Mouse (Mus musculus) neural tube, embryonic 13.5 days (tissue): Measurements from ENCODE around the gene Atraid. TPM values are rescaled to one million over a fixed set of nuclear protein-coding genes. Genes with fewer than 3 reads are reported as not detected.

Experiments used
- ATAC-seq: fragments of 200-750 bp; cut with Nextera tagmentation; 2 replicates; pipeline ENCODE4 v1.8.0; 2017; ENCODE audit warnings: low read depth, mild to moderate bottlenecking, moderate TSS enrichment, moderate library complexity
- H3K27ac ChIP-seq: fragments of 300-500 bp; sonication (generic); replicated peaks from 2 replicates; pipeline ENCODE4 v1.5.1; 2015; ENCODE audit warnings: moderate library complexity, mild to moderate bottlenecking, inconsistent platforms
- H3K27me3 ChIP-seq: fragments of 300-500 bp; sonication (generic); 2 replicates; pipeline ENCODE4 v1.6.1; 2015; ENCODE audit warnings: mild to moderate bottlenecking, inconsistent platforms
- H3K36me3 ChIP-seq: fragments of 300-500 bp; sonication (generic); 2 replicates; pipeline ENCODE4 v1.6.1; 2015; ENCODE audit warnings: mild to moderate bottlenecking, inconsistent platforms
- H3K4me1 ChIP-seq: fragments of 300-500 bp; sonication (generic); replicated peaks from 2 replicates; pipeline ENCODE4 v1.6.1; 2015; ENCODE audit warnings: inconsistent platforms
- H3K4me2 ChIP-seq: fragments of 300-500 bp; sonication (generic); 2 replicates; pipeline ENCODE4 v1.6.1; 2015; ENCODE audit warnings: inconsistent platforms, mild to moderate bottlenecking, moderate library complexity
- H3K4me3 ChIP-seq: fragments of 300-500 bp; sonication (generic); 2 replicates; pipeline ENCODE4 v1.5.1; 2015; ENCODE audit warnings: mild to moderate bottlenecking, inconsistent platforms
- H3K9ac ChIP-seq: fragments of 300-500 bp; sonication (generic); 2 replicates; pipeline ENCODE4 v1.6.1; 2015; ENCODE audit warnings: moderate library complexity, mild to moderate bottlenecking, inconsistent platforms
- H3K9me3 ChIP-seq: fragments of 300-500 bp; sonication (generic); 2 replicates; pipeline ENCODE4 v1.6.1; 2016; ENCODE audit warnings: inconsistent platforms
- WGBS: fragments of 180-500 bp; shearing (Covaris S2); methylation state at CpG from one replicate; pipeline ENCODE4 v1.1.7; 2015; 5-methylcytosine and 5-hydroxymethylcytosine counted together
- polyA plus RNA-seq: library from polyadenylated mRNA; unstranded; fragments of >200 nt; fragmentation: Nextera tagmentation; extraction: Ambion mirVana; gene quantifications from 2 replicates; pipeline ENCODE4 v1.2.1, GENCODE M21; 2015

Atraid gene
- polyA plus RNA-seq, 1 experiment from 2014 or later = 183 TPM

GRCm38 (mm10) chr5:31069810-31070209 is 21.7 kb downstream of the Atraid start:
- H3K4me2 ChIP-seq = no peak overlapping the region
- no peak overlapping the region for H3K4me3 ChIP-seq
- no peak overlapping the region for H3K9ac ChIP-seq
- no peak for ATAC-seq
- no peaks in the 10 kb centered on the region for H3K4me1 ChIP-seq
- H3K27ac ChIP-seq = no peak overlapping the region
- WGBS = 96% methylated on average over 3 of the region's 3 CpGs
- H3K27me3 ChIP-seq = no peaks in the 10 kb centered on the region
- peaks cover 91% of the 10 kb centered on the region for H3K36me3 ChIP-seq
- no peaks in the 10 kb centered on the region for H3K9me3 ChIP-seq

DNA sequence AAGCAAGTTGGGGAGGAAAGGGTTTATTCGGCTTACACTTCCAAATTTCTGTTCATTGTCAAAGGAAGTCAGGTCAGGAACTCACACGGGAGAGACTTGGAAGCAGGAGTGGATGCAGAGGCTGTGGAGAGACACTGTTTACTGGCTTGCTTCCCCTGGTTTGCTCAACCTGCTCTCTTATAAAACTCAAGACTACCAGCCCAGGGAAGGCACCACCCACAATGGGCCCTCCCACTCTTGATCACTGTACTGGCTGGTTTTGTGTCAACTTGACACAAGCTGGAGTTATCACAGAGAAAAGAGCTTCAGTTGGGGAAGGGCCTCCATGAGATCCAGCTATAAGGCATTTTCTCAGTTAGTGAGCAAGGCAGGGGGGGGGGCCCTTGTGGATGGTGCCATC is 22.9 kb downstream of the Atraid start:
- WGBS = 97% methylated on average over 2 of the region's 2 CpGs
- H3K9ac ChIP-seq = no peak overlapping the region
- no peaks in the 10 kb centered on the region for H3K9me3 ChIP-seq
- no peak overlapping the region for H3K27ac ChIP-seq
- H3K27me3 ChIP-seq = no peaks in the 10 kb centered on the region
- no peak overlapping the region for H3K4me2 ChIP-seq
- no peak for ATAC-seq
- H3K4me3 ChIP-seq = no peak overlapping the region
- H3K36me3 ChIP-seq = peaks cover 100% of the 10 kb centered on the region
- H3K4me1 ChIP-seq = no peaks in the 10 kb centered on the region

- no peaks in the 10 kb centered on the region for H3K4me1 ChIP-seq
- H3K36me3 ChIP-seq = peaks cover 100% of the 10 kb centered on the region
- H3K4me3 ChIP-seq = no peak overlapping the region
- no peak overlapping the region for H3K9ac ChIP-seq
- no peak overlapping the region for H3K27ac ChIP-seq
- H3K4me2 ChIP-seq = no peak overlapping the region
- no peaks in the 10 kb centered on the region for H3K9me3 ChIP-seq
- no peaks in the 10 kb centered on the region for H3K27me3 ChIP-seq
- no peak for ATAC-seq
- 93% methylated on average over 11 of the region's 11 CpGs for WGBS
These were observed 23.7 kb downstream of the Atraid start for GRCm38 (mm10) chr5:31071821-31072220.

DNA sequence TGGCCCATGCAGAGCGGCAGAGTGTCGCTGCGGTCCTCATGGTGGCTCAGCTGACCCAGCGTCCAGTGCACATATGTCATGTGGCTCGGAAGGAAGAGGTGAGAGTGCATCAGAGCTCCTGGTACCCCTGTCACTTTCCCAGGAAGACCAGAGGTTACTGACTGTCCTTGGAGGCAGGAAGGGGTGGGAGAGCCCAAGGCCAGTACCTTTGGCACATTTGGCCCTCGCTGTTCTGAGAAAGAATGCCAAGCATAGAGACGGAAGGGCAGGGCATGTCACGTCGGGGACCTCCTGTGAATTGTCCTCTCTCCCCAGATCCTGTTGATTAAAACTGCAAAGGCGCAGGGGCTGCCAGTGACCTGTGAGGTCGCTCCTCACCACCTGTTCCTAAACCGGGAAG is 25.1 kb downstream of the Atraid start:
- Histone ChIP-seq H3K27me3 (no peaks in the 10 kb centered on the region), H3K9me3 (no peaks in the 10 kb centered on the region), H3K4me3 (no peak overlapping the region), H3K27ac (no peak overlapping the region), H3K36me3 (peaks cover 100% of the 10 kb centered on the region), H3K4me2 (no peak overlapping the region), H3K4me1 (no peaks in the 10 kb centered on the region), H3K9ac (no peak overlapping the region)
- 91% methylated on average over 12 of the region's 12 CpGs for WGBS
- ATAC-seq = no peak

DNA sequence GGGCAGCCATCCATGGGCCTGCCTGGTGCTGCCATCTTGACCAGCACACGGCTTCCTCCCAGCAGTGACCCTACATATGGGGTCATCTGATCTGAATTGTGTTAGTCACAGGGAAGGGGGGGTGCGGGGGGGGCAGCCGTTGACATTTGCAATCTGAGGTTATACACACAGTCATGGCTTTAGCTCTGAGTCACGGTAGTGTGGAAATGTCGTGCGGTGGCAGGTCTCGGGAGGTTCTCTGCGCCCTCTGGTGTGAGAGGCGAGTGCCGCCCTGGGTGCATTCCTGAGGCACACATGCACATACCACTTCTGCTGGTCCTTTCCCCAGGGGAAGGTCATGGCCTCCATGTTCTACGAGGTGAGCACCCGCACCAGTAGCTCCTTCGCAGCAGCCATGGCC is 28.2 kb downstream of the Atraid start:
- 92% methylated on average over 13 of the region's 13 CpGs for WGBS
- H3K4me1 ChIP-seq = no peaks in the 10 kb centered on the region

DNA sequence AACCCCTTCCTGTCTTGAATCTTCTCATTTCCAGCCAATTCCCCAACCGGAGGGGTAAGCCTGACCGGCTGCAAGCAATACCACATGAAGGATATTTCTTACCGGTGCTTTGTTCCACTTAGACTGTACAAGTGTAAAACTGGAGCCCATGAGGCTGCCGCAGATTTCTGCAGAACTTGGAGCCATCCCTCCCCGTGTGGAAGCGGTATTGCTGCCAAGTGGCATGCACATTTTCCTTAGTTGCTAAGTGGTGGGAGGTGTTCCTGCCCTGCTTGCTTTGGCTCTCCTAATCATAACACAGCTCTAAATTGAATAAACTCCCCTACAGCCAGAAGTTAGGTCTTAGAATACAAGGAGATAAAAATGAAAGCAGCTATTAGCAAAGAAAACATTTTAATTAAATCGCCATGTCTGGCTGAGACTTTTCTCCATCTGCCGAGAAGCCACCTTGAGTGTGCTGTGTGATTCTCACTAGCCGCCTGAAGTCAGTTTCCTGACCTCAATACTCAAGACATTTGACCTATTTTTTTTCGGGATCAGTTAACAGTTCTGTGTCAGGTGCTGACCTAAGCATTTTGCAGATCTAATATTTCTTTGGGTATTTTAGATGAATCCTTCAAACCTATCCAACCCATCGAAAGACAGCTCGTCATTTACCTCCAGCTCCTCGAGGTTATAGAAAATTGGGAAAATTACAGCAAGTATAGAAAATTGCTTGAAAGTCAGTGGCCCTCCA is 32.1 kb downstream of the Atraid start:
- H3K9ac ChIP-seq = no peak overlapping the region
- WGBS = 85% methylated on average over 13 of the region's 13 CpGs
- ATAC-seq = no peak
- no peak overlapping the region for H3K27ac ChIP-seq
- no peak overlapping the region for H3K4me2 ChIP-seq
- H3K9me3 ChIP-seq = no peaks in the 10 kb centered on the region
- no peak overlapping the region for H3K4me3 ChIP-seq
- H3K27me3 ChIP-seq = no peaks in the 10 kb centered on the region
- peaks cover 25% of the 10 kb centered on the region for H3K4me1 ChIP-seq
- peaks cover 40% of the 10 kb centered on the region for H3K36me3 ChIP-seq

More for the DNA sequence above, 28.2 kb downstream of the Atraid start:
- no peaks in the 10 kb centered on the region for H3K9me3 ChIP-seq
- H3K36me3 ChIP-seq = peaks cover 79% of the 10 kb centered on the region
- no peak overlapping the region for H3K9ac ChIP-seq
- no peak overlapping the region for H3K4me3 ChIP-seq
- ATAC-seq = no peak
- no peaks in the 10 kb centered on the region for H3K27me3 ChIP-seq
- H3K27ac ChIP-seq = no peak overlapping the region
- no peak overlapping the region for H3K4me2 ChIP-seq

GRCm38 (mm10) chr5:31080795-31081164 is 32.7 kb downstream of the Atraid start:
- peaks cover 25% of the 10 kb centered on the region for H3K4me1 ChIP-seq
- H3K9me3 ChIP-seq = no peaks in the 10 kb centered on the region
- no peak overlapping the region for H3K27ac ChIP-seq
- H3K27me3 ChIP-seq = no peaks in the 10 kb centered on the region
- H3K36me3 ChIP-seq = peaks cover 35% of the 10 kb centered on the region
- WGBS = 71% methylated on average over 3 of the region's 3 CpGs
- no peak overlapping the region for H3K4me2 ChIP-seq
- ATAC-seq = no peak
- no peak overlapping the region for H3K4me3 ChIP-seq
- no peak overlapping the region for H3K9ac ChIP-seq

DNA sequence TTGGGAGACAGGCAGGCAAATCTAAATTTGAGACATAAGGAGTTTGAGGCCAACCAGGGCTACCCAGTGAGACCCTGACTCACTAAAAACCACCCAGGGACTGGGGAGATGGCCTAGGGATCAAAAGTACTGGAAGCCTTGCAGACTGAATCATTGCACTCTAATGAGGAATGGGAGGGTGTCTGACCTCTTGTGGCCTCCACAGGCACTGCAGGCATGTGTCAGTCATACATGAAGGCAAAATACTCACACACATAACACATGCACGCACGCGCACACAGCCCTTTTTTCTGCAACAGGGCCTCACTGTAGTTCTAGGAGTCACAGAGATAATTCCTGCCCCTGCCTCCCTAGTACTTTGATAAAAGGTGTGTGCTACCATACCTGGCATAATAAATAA is 33.3 kb downstream of the Atraid start:
- Histone ChIP-seq H3K9me3 (no peaks in the 10 kb centered on the region), H3K4me2 (no peak overlapping the region), H3K9ac (no peak overlapping the region), H3K27ac (no peak overlapping the region), H3K36me3 (peaks cover 29% of the 10 kb centered on the region), H3K27me3 (no peaks in the 10 kb centered on the region), H3K4me3 (no peak overlapping the region), H3K4me1 (peaks cover 29% of the 10 kb centered on the region)
- no peak for ATAC-seq
- WGBS = 77% methylated on average over 3 of the region's 3 CpGs

- peak overlapping the region; percentile 80; the same call in 1 of the 2 replicates for H3K27ac ChIP-seq
These were observed 34.2 kb downstream of the Atraid start for GRCm38 (mm10) chr5:31082355-31082754.

DNA sequence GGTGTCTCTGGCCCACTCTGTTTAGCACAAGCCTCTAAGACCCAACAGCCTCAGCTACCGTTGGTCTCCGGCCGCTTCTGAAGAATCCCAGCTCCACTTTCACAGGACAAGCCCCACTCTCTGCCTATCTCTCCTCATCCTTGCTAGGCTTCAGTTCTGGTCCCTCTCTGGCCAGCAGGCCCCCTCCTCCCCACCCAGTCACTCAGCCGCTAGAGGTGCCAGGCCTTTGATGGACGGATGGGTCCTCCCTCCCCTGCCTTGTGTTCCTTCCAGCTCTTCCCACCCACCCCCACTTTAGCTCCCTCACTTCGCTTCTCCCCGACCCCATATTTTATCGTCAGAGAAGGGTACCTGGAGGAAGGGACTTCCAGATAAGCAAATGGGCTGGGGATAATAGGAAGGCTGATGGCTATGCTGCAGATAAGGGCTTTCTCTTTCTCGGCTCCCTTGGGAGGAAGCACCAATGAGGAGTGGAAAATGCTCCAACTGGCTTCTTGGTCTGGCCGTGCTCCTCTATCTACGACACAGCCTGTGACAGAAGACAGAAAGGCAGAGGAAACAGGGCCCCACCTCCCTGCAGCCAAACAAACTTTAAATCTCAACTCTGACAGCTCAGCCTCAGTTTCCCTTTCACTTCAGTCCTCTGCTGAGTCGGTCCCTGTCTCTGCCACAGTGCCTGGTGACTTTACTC is 35.0 kb downstream of the Atraid start:
- Histone ChIP-seq H3K27me3 (peaks cover 4% of the 10 kb centered on the region; the same call in 1 of the 2 replicates), H3K9ac (peak overlapping the region; percentile 6; the same call in 1 of the 2 replicates), H3K9me3 (no peaks in the 10 kb centered on the region), H3K4me2 (0 out of 2 replicates have a peak overlapping the region, but pooled peaks have one; percentile 1), H3K4me3 (no peak overlapping the region), H3K27ac (peak overlapping the region; percentile 80), H3K4me1 (peaks cover 36% of the 10 kb centered on the region), H3K36me3 (peaks cover 12% of the 10 kb centered on the region)
- peak; percentile 36 for ATAC-seq
- 41% methylated on average over 12 of the region's 12 CpGs for WGBS

More at GRCm38 (mm10) chr5:31082355-31082754, 34.2 kb downstream of the Atraid start:
- H3K4me3 ChIP-seq = no peak overlapping the region
- no peaks in the 10 kb centered on the region for H3K9me3 ChIP-seq
- H3K4me1 ChIP-seq = peaks cover 36% of the 10 kb centered on the region
- ATAC-seq = peak; percentile 7; the same call in 1 of the 2 replicates
- H3K27me3 ChIP-seq = no peaks in the 10 kb centered on the region
- peaks cover 19% of the 10 kb centered on the region for H3K36me3 ChIP-seq
- H3K4me2 ChIP-seq = no peak overlapping the region
- no peak overlapping the region for H3K9ac ChIP-seq
- 9% methylated on average over 5 of the region's 5 CpGs for WGBS

DNA sequence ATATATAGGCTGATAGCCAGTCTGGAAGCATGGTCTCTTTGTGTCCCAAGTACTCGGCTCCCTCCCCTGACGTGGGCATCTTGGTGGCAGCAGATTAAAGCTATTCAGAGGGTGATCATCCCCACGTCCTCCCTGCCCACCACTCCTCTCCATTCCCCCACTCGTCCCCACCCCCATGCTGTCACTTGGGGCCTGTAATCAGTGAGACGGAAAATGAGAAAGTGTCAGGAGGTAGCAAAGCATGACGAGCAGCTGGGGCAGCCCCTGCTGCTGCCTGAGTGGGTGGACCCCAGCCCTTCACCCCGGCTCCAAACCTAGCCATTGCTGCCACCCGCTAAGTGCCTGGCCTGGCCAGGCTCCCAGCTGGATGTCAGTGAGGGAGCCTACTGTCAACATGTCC is 35.8 kb downstream of the Atraid start:
- Histone ChIP-seq H3K9me3 (no peaks in the 10 kb centered on the region), H3K27ac (peak overlapping the region; percentile 80), H3K9ac (0 out of 2 replicates have a peak overlapping the region, but pooled peaks have one; percentile 8), H3K4me1 (peaks cover 36% of the 10 kb centered on the region), H3K36me3 (peaks cover 3% of the 10 kb centered on the region), H3K4me2 (no peak overlapping the region), H3K4me3 (no peak overlapping the region), H3K27me3 (peaks cover 13% of the 10 kb centered on the region)
- peak; percentile 42 for ATAC-seq
- WGBS = 5% methylated on average over 8 of the region's 8 CpGs

- H3K27ac ChIP-seq = no peak overlapping the region
- H3K4me1 ChIP-seq = peaks cover 53% of the 10 kb centered on the region
- ATAC-seq = no peak
- no peak overlapping the region for H3K9ac ChIP-seq
- no peaks in the 10 kb centered on the region for H3K36me3 ChIP-seq
- WGBS = 32% methylated on average over 7 of the region's 7 CpGs
- peaks cover 39% of the 10 kb centered on the region for H3K27me3 ChIP-seq
- no peaks in the 10 kb centered on the region for H3K9me3 ChIP-seq
- H3K4me2 ChIP-seq = no peak overlapping the region
- H3K4me3 ChIP-seq = no peak overlapping the region
These were observed 38.5 kb downstream of the Atraid start for GRCm38 (mm10) chr5:31086606-31087005.
